Mouse (Mus musculus) cerebellum, adult (tissue): ENCODE data around the gene Eef2.

Experiments used
- ATAC-seq: cut with Nextera tagmentation; 2 replicates; pipeline ENCODE4 v1.9.2; 2017; ENCODE audit warnings: mild to moderate bottlenecking, moderate library complexity, mixed read lengths; ENCODE audit not compliant: insufficient number of reproducible peaks, low FRiP score, low TSS enrichment

Gene Eef2

DNA sequence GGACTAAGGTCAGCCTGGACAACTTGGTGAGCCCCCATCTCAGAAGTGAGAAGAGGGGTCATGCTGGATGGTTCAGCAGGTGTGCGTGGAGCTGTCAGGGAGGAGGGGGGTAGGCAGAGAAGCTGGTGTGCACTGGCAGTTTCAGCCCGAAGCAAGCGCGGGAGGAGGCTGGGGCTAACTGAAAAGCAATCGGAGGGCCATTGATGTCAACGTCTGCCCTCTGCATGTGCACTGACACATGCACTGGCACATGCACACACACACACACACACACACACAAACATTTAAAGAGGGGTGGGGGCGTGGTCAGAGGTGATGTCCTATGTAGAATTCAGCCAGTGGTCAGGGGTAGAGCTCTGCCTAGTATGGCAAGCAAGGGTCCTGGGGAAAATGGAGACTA, 55.0 kb downstream of the Eef2 start:
- ATAC-seq, result no peak
